Mouse (Mus musculus): ENCODE measurements around the gene Got2. TPM values are rescaled to one million over a fixed set of nuclear protein-coding genes. Genes with fewer than 3 reads are reported as not detected.

The Got2 gene
- polyA plus RNA-seq, 1 experiment from 2014 or later, result 182 TPM

Other genes starting within 250 kb of the Got2 start
- 130 and 145 TPM in 2 replicates for gene Ndrg4, start 211.6 kb downstream of the Got2 start, polyA plus RNA-seq (2016; fragmentation: Nextera tagmentation; extraction: Ambion mirVana)
- 16.6 and 23.0 TPM in 2 replicates for gene Setd6, start 172.7 kb downstream of the Got2 start, polyA plus RNA-seq (2016; fragmentation: Nextera tagmentation; extraction: Ambion mirVana)
- 67.5 and 73.7 TPM in 2 replicates for gene Cnot1, start 81.1 kb downstream of the Got2 start, polyA plus RNA-seq (2016; fragmentation: Nextera tagmentation; extraction: Ambion mirVana)
- 355 and 356 TPM in 2 replicates for gene Sap18b, start 63.2 kb downstream of the Got2 start, polyA plus RNA-seq (2016; fragmentation: Nextera tagmentation; extraction: Ambion mirVana)
- gene Slc38a7, start 35.0 kb downstream of the Got2 start, polyA plus RNA-seq (2016; fragmentation: Nextera tagmentation; extraction: Ambion mirVana), result 19.8 and 21.4 TPM in 2 replicates